In genomic region chr10:102889709-102890108, GRCm38 (mm10) we compare ENCODE assay signal across 25 mouse cellular contexts.
"Had no signal": no experiment of that assay in that cellular context is flagged by ENCODE, and none has a peak within 500 bp of the region (broad histone marks: within the 10 kb centered on the region; RNA-seq: fewer than 3 reads in every experiment).

No protein-coding gene starts in this region.

- H3K27me3 ChIP-seq: heart, embryonic 12.5 days; hindbrain, embryonic 13.5 days; hindbrain, embryonic 15.5 days; kidney, embryonic 15.5 days; limb, embryonic 13.5 days; limb, embryonic 15.5 days; liver, embryonic 12.5 days had no signal

- DNase-seq: gastrocnemius, adult 2 months; gastrocnemius, postnatal 10 days; gastrocnemius, postnatal 25 days; heart, adult 18-20 months; heart, postnatal 10 days; heart, postnatal 36 days; kidney, adult 11 months; kidney, adult 2 months; kidney, adult 9 months; kidney, postnatal 14 days; kidney, postnatal 36 days; left cerebral cortex, postnatal 4 days; lung, adult 18-20 months had no signal

- H3K36me3 ChIP-seq: heart, embryonic 10.5 days; heart, embryonic 12.5 days; hindbrain, embryonic 13.5 days; hindbrain, embryonic 15.5 days; kidney, embryonic 15.5 days; limb, embryonic 13.5 days; limb, embryonic 15.5 days; liver, embryonic 12.5 days had no signal

- H3K9ac ChIP-seq: heart, embryonic 12.5 days; hindbrain, embryonic 13.5 days; hindbrain, embryonic 15.5 days; kidney, embryonic 15.5 days; limb, embryonic 13.5 days; limb, embryonic 15.5 days; liver, embryonic 12.5 days; liver, embryonic 14.5 days had no signal

- H3K4me3 ChIP-seq: gastrocnemius, adult 2 months; heart, embryonic 10.5 days; heart, embryonic 12.5 days; hindbrain, embryonic 13.5 days; hindbrain, embryonic 15.5 days; kidney, embryonic 15.5 days; limb, embryonic 13.5 days; limb, embryonic 15.5 days; liver, embryonic 12.5 days had no signal

- H3K4me2 ChIP-seq: heart, embryonic 12.5 days; hindbrain, embryonic 13.5 days; hindbrain, embryonic 15.5 days; kidney, embryonic 15.5 days; limb, embryonic 13.5 days; limb, embryonic 15.5 days; liver, embryonic 12.5 days had no signal

- H3K27ac ChIP-seq: gastrocnemius, adult 2 months; heart, embryonic 10.5 days; hindbrain, embryonic 13.5 days; hindbrain, embryonic 15.5 days; hindbrain, postnatal 0 days; kidney, embryonic 15.5 days; kidney, postnatal 0 days; limb, embryonic 13.5 days; limb, embryonic 15.5 days; liver, embryonic 12.5 days; liver, embryonic 14.5 days had no signal

- H3K4me1 ChIP-seq: heart, embryonic 10.5 days; heart, embryonic 12.5 days; hindbrain, embryonic 13.5 days; hindbrain, embryonic 15.5 days; kidney, embryonic 15.5 days; limb, embryonic 13.5 days; limb, embryonic 15.5 days; liver, embryonic 12.5 days had no signal

- ATAC-seq: hindbrain, postnatal 0 days; intestine, embryonic 16.5 days; liver, embryonic 12.5 days had no signal

- H3K9me3 ChIP-seq: heart, embryonic 10.5 days; heart, embryonic 12.5 days; hindbrain, embryonic 13.5 days; hindbrain, embryonic 15.5 days; kidney, embryonic 15.5 days; limb, embryonic 13.5 days; limb, embryonic 15.5 days; liver, embryonic 12.5 days had no signal
